Mouse (Mus musculus) cortical plate, adult 2 months (tissue): Measurements from ENCODE around the gene Atxn7l1. TPM values are rescaled to one million over a fixed set of nuclear protein-coding genes. Genes with fewer than 3 reads are reported as not detected.

ENCODE experiments used
- H3K27ac ChIP-seq: fragments of 200-500 bp; 2 replicates; pipeline ENCODE4 v1.5.1; 2012; ENCODE audit warnings: low read length, control low read depth, inconsistent platforms; ENCODE audit not compliant: insufficient read depth
- H3K4me1 ChIP-seq: fragments of 200-500 bp; 2 replicates; pipeline ENCODE4 v1.6.1; 2011; ENCODE audit warnings: low read length; ENCODE audit not compliant: control insufficient read depth, insufficient read depth
- H3K4me3 ChIP-seq: fragments of 200-500 bp; 2 replicates; pipeline ENCODE4 v1.5.1; 2011; ENCODE audit warnings: mild to moderate bottlenecking, low read length, control low read depth; ENCODE audit not compliant: insufficient read depth
- CTCF ChIP-seq: fragments of 200-500 bp; IDR thresholded peaks from 2 replicates; pipeline ENCODE4 v1.5.1; 2011; ENCODE audit warnings: mild to moderate bottlenecking, control low read depth, low read length; ENCODE audit not compliant: insufficient read depth; ENCODE audit errors: extremely low read depth
- POLR2A ChIP-seq: fragments of 200-500 bp; IDR thresholded peaks from 2 replicates; pipeline ENCODE4 v1.6.1; 2011; ENCODE audit warnings: mild to moderate bottlenecking, low read length, control low read depth; ENCODE audit not compliant: insufficient read depth; ENCODE audit errors: extremely low read depth
- polyA plus RNA-seq: library from polyadenylated mRNA; depleted of rRNA; stranded (reverse); fragments of >200 nt; gene quantifications from 2 replicates; pipeline ENCODE4 v1.2.3, GENCODE M21; 2012

Atxn7l1 gene
- polyA plus RNA-seq, 1 experiment, result 41.0 TPM

- H3K4me3 ChIP-seq, result no peak overlapping the region
- no peak overlapping the region for H3K27ac ChIP-seq
- no peak for TF ChIP-seq POLR2A
- TF ChIP-seq CTCF, result no peak
- H3K4me1 ChIP-seq, result 0 out of 2 replicates have a peak, but pooled peaks cover 1% of the 10 kb centered on the region
These were observed 131.7 kb downstream of the Atxn7l1 start for GRCm38 (mm10) chr12:33279159-33279558.

DNA sequence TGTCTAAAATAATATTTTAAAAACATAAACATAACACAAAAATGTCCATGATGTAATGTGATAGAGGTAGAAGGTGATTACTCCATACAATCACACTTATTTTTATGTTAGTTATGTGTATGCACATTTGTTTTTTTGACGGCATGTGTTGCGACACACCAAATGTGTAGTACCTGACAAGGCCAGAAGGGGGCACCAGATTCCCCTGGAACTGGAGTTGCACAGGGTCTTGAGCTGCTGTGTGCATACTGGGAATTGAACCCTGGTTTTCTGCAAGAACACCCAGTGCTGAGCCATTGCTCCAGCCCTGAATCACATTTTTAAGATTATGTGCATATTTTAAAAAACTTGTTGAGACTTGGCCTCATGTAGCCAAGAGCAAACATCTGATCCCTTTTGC lies 133.3 kb downstream of the Atxn7l1 start:
- TF ChIP-seq CTCF, result peak; percentile 84
- TF ChIP-seq POLR2A, result no peak
- 0 out of 2 replicates have a peak, but pooled peaks cover 1% of the 10 kb centered on the region for H3K4me1 ChIP-seq
- no peak overlapping the region for H3K27ac ChIP-seq
- no peak overlapping the region for H3K4me3 ChIP-seq

DNA sequence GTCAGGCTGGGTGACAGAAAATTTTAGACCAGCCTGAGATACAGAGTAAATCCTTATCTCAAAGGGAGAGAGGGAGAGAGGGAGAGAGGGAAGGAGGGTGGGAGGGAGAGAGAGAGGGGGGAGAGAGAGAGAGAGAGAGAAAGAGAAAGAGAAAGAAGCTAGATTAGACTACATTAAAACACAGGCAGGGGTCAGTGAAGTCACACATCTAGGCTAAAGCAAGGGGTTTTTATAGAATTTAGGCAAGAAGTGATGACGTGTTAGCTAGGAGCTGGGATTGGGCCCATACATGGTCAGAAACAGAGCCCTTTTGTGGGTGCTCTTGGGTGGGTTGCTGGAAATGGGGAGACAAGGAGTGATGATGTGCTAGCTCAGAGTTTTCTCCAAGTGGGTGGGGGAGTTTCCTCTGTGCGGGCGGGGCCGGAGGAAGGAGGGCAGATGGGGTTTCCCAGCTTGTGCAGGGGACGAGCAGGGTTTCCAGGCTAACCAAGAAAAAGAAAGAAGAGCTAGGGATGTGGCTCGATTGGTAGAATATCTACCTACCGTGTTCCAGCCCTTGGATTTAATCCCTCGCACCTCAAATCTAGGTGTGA lies 136.9 kb downstream of the Atxn7l1 start:
- no peak overlapping the region for H3K4me3 ChIP-seq
- peaks cover 3% of the 10 kb centered on the region; the same call in 1 of the 2 replicates for H3K4me1 ChIP-seq
- H3K27ac ChIP-seq, result no peak overlapping the region
- TF ChIP-seq CTCF, result no peak
- TF ChIP-seq POLR2A, result no peak

DNA sequence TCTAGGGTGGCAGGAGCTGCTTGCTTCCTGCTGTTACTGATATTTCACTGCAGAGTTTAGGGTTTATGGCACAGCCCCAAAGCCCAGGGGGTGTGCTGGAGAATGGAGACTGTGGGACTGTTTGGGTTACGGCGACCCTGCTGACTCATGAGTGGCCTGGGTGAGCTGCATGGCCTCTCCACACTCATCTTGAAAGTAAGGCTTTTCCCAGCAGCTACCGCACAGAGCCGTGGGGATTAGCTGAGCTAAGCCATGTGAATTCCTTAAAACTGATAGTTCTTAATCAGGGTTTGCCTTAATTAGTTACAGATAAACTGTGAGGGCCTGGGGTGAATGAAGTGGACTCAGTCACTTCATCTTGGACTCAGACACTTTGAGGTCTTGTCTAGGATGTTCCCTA lies 137.9 kb downstream of the Atxn7l1 start:
- Histone ChIP-seq H3K4me3 (no peak overlapping the region), H3K27ac (no peak overlapping the region), H3K4me1 (peaks cover 3% of the 10 kb centered on the region; the same call in 1 of the 2 replicates)
- TF ChIP-seq CTCF (no peak), POLR2A (no peak)

DNA sequence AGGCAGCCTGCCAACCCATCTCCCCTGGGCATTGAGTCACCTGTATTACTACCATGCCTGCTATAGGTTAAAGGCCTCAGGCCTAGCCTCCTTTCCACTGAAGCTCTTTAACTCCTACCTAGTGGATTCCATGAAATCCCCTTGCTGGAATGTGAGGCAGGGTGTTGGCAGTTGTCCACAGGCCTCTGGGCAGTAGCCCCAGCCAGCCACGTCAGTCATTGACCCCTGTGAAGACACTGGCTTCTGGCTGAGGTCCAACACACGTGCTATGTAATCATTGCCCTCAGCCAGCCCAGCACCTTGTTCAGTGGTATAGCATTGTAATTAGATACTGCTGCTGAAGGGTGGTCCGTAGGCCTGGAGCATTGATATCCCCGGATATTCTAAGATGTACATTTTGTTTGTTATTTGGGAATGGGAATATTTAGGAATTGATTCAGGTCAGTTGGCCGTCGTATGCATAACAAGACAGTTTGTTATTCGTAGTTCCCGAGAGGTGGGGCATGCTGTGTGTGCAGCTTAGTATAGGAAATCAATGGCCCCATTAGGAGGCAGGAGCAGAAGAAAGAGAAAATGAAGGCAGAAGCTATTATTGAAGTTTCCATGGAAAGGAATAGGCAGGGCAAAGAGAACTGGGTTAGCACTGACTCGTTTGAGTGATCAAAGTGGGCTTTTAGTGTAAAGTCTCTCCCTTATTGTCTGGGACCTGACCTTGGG lies 138.6 kb downstream of the Atxn7l1 start:
- no peak for TF ChIP-seq POLR2A
- no peak for TF ChIP-seq CTCF

DNA sequence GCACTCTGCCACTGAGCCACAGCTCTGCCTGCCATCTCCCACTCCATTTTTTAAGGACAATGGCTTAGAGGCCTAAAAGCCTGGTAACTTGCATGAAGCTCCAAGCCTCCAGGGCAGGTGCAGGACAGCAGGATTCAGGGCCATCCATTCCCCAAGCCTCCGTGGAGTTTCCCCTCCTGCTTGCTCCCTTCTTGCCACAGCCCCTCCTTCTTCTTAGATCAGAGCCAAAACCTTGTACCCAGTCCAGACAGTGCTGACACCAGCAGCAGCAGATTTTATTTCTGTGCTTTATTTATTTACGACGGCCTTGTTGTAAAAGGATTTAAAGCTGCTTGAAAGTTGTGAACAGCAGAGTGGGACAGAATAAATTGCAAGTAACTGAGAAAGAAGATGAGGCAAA lies 140.2 kb downstream of the Atxn7l1 start:
- H3K4me3 ChIP-seq, result no peak overlapping the region
- TF ChIP-seq POLR2A, result no peak
- no peak for TF ChIP-seq CTCF
- H3K4me1 ChIP-seq, result peaks cover 3% of the 10 kb centered on the region; the same call in 1 of the 2 replicates
- H3K27ac ChIP-seq, result no peak overlapping the region

More for the DNA sequence above, 138.6 kb downstream of the Atxn7l1 start:
- Histone ChIP-seq H3K27ac (no peak overlapping the region), H3K4me3 (no peak overlapping the region), H3K4me1 (peaks cover 3% of the 10 kb centered on the region; the same call in 1 of the 2 replicates)

DNA sequence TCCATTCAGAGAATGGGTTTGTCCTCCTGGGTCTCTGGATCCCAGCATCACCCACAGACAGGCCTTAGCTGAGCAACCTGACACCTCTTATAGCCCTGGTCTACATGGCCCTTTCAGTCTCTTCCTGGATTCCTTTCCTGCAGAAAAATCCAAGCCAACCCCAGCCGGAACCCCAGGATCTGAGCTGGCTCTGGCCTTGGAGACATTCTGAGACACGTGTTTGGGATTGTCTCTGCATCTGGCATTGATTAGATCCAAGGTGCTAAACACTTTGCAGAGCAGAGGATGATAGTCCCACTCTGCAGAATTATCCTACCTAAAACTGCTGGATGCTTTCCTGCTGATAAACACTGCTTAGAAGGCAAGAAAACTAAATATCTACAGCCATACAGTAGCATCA lies 141.3 kb downstream of the Atxn7l1 start:
- peaks cover 2% of the 10 kb centered on the region; the same call in 1 of the 2 replicates for H3K4me1 ChIP-seq
- H3K27ac ChIP-seq, result no peak overlapping the region
- no peak for TF ChIP-seq CTCF
- TF ChIP-seq POLR2A, result no peak
- no peak overlapping the region for H3K4me3 ChIP-seq

- Histone ChIP-seq H3K4me3 (peak overlapping the region; percentile 50), H3K27ac (no peak overlapping the region), H3K4me1 (0 out of 2 replicates have a peak, but pooled peaks cover 1% of the 10 kb centered on the region)
- TF ChIP-seq POLR2A (no peak), CTCF (no peak)
These were observed 154.6 kb downstream of the Atxn7l1 start for GRCm38 (mm10) chr12:33302070-33302469.

- H3K4me1 ChIP-seq, result 0 out of 2 replicates have a peak, but pooled peaks cover 1% of the 10 kb centered on the region
- TF ChIP-seq CTCF, result no peak
- no peak overlapping the region for H3K27ac ChIP-seq
- peak overlapping the region; percentile 50 for H3K4me3 ChIP-seq
These were observed 155.3 kb downstream of the Atxn7l1 start for GRCm38 (mm10) chr12:33302523-33303383.
